8 mouse cellular contexts compared by ENCODE assay signal in the genomic region with DNA sequence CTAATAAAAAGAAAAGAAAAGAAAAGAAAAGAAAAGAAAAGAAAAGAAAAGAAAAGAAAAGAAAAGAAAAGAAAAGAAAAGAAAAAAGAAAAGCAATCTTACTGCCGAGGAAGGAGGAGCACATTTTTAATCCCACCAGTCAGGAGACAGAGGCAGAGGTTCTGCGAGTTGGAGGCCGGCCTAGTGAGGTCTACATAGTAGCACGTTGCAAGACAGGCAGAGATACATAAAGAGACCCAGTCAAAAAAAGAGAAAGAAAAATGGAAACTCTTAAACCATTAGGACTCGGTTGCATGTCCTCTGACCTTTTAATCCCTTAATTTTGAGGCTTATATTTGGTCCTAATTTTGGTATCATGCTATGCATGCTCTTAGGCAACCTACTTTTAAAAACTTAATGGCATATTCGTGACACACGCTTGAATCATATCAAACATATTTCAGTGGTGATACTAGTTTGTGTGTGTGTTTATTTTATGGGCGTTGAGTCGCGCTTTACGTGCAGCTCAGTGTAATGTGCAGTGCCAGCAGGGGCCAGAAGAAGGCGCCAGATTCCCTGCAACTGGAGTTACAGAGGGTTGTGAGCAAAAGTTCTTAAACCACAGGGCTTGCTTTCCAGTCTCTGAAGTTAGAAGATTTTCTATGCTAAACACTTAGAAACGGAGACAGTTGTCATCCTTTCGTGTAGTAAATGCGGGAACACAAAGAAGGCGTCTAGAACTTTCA. TPM values are rescaled to one million over a fixed set of nuclear protein-coding genes. Genes with fewer than 3 reads are reported as not detected.
DNase-seq lines count a peak whose midpoint lies in the region; ATAC-seq lines count a peak whose summit lies in the region.

No protein-coding gene starts in this region.

- DNase-seq in Muller cell, postnatal 12 days (ENCODE audit: inconsistent ontology term): peak; percentile 72
- peak; percentile 72 for DNase-seq in cerebellum, adult 9-11 months
- peak; percentile 69 for DNase-seq in hindbrain, embryonic 10.5 days (ENCODE audit: low spot score)
- peak; percentile 79 to 81 for DNase-seq in layer of hippocampus, postnatal 10 days (ENCODE audit: low spot score in 2 of 2)
- peak; percentile 94 for DNase-seq in lung, postnatal 10 days
- peak; percentile 72 for DNase-seq in retina, embryonic 14.5 days (ENCODE audit: low spot score)
- peak; percentile 96 for DNase-seq in thymus, postnatal 4 days

- peaks cover 41% of the 10 kb centered on the region for H3K27me3 ChIP-seq in hindbrain, embryonic 10.5 days (ENCODE audit: insufficient read depth, poor library complexity, severe bottlenecking)

- H3K4me1 ChIP-seq in hindbrain, embryonic 10.5 days (replicated peaks): peaks cover 18% of the 10 kb centered on the region

- H3K36me3 ChIP-seq in hindbrain, embryonic 10.5 days: peaks cover 14% of the 10 kb centered on the region

- peak overlapping the region; percentile 66 for H3K4me3 ChIP-seq in hindbrain, embryonic 10.5 days

- 12% methylated on average over 16 of the region's 16 CpGs for WGBS in hindbrain, embryonic 10.5 days

- no peak overlapping the region for H3K27ac ChIP-seq in hindbrain, embryonic 10.5 days

- no peaks in the 10 kb centered on the region for H3K9me3 ChIP-seq in hindbrain, embryonic 10.5 days

- peak; percentile 42 for ATAC-seq in frontal cortex, adult (ENCODE audit: low TSS enrichment)

RNA-seq across cellular contexts. Expression of a gene that starts 18.9 kb away (rescaled TPM):
- 79.1 and 80.5 TPM in 2 replicates for polyA plus RNA-seq in hindbrain, embryonic 10.5 days (2016; fragmentation: Nextera tagmentation; extraction: Ambion mirVana)
- 10 to 100 TPM; 34.0 to 39.6 TPM for total RNA-seq in layer of hippocampus, postnatal 10 days (2021)

RNA-seq across cellular contexts. Expression of a gene that starts 28.0 kb away (rescaled TPM):
- 0.94 and 1.2 TPM in 2 replicates for polyA plus RNA-seq in hindbrain, embryonic 10.5 days (2016; fragmentation: Nextera tagmentation; extraction: Ambion mirVana)
- total RNA-seq in layer of hippocampus, postnatal 10 days (2021): under 1 TPM; 0.62 to 0.69 TPM

RNA-seq across cellular contexts. Expression of a gene that starts 57.2 kb away (rescaled TPM):
- 250 and 377 TPM in 2 replicates for polyA plus RNA-seq in hindbrain, embryonic 10.5 days (2016; fragmentation: Nextera tagmentation; extraction: Ambion mirVana)
- 10 to 100 TPM; 53.5 to 59.3 TPM for total RNA-seq in layer of hippocampus, postnatal 10 days (2021)
